Mouse (Mus musculus) thymus, postnatal 36 days (tissue): ENCODE data around the gene Snx29.

ENCODE experiments used
- DNase-seq, 2 experiments: peaks; one replicate each; pipeline ENCODE4 v3.0.0; 2022; ENCODE audit warnings: mixed read lengths in 2 of 2

Gene Snx29

DNA sequence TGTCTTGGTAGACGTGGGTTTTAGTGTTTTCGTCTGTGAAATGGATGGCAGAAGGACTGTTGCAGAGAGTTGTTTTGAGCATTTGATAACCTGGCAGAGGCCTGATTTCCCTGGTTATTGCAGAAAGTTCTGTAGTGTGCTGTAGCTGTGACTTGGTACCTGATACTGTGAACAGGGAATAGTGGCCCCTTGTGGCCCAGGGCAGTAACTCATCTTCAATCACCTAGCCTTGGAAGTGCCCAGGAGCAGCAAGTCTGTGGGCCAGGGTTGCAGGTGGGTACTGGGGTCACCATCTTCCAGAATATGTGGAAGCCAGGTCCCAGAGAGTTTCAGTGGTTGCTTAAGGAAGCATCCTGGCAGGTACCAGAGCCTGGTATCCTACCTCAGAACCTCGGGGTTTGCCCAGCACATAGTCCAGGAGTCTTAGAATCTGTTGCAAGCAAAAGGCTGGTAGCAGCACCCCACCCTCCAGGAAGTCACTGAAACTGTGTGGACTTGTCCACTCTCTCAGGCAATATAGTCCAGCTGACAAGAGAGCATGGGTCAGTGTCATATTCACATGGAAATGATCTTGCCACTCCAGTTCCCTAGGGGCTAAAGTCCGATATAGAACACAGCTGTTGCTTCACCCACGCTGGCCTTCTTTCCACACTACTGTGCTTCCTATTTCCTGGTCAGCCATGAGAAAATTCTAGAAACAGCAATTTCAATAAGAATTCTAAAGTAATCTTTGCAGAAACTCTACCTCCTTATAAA lies 281.1 kb downstream of the Snx29 start:
- DNase-seq = peak; percentile 13 to 18

DNA sequence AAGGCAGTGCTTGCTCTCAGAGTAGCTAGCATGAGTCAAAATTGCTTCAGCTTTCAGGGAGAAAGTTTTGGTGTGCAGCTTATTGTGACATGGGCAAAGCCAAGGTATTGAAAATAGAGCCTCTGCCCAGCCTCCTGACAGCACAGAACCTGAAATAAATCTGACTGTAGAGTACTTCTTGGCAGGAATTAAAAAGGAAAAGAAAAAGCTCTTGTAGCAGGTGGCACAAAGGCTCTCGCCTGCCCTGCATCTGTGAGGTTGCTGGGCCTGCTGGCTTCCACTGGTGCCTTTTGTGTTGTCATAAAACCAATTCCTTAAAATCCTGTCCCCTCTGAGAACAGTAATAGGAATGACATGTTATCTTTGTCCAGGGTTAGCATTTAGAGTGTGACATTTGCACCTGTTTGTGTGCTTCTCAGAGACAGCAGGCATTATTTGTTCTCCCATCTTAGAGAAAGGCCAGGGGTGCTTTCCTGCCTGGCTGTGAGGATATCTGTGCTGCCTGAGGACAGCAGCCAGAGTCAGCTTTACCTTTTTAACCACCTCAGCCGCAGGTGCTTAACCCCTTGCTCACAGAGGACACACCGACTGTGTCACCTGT lies 289.9 kb downstream of the Snx29 start:
- no peak for DNase-seq

DNA sequence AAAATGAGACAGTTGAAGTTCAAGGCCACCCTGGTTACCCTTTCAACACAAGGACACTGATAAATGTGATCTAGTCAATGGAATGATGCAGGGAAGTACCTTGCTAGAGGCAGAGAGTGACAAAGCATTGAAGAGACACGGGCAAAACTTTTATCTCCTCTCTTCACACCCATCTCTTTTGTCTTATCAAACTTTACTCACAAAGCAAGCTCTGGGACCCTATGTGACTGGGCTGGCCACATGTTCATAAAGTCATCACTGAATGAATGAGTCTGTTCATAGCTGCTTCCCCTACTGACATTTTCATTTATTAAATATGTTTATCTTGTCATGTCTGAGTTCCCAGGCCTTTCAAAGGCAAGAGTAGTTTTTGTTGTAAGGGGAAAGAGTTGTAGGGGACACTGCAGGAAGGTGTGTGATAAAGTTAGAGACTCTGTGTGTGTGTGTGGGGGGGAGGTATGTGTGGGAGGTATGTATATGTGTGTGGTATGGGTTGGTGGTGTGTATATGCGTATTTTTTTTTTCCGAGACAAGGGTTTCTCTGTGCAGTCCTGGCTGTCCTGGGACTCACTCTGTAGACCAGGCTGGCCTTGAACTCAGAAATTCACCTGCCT lies 291.8 kb downstream of the Snx29 start:
- no peak for DNase-seq

DNA sequence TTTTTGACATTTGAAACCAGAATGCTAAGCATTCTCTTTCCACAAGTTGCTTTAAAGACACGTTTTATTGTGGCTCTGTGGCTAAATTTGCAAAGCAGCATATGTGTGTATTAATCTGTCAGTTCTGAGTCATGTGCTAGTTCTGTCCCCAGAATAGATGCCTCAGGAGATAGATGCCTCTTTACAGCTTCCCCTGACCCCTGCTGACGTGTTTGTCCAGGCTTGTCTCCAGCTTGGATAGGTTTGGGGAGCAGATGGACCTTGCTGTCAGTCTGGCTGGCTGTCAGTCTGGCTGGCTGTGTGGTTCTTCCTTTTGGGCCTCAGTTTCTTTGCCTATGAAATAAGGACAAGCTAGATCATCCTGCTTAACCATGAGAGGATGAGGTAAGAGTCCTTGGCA lies 292.9 kb downstream of the Snx29 start:
- no peak for DNase-seq

DNA sequence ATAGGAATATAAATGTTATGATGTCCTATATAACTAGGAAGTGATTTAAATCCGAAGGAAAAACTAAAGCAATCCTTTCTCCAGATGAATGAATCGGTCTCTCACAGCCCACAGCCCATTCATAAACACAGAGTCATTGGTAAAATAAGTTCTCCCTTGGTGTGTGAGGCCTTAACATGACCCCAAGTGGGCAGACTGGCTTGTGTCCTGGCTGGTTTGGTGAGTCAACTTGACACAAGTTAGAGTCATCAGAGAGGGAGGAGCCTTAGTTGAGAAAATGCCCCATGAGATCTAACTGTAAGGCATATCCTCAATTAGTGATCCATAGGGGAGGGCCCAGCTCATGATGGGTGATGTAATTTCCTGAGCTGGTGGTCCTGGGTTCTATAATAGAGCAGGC lies 297.2 kb downstream of the Snx29 start:
- no peak for DNase-seq

DNA sequence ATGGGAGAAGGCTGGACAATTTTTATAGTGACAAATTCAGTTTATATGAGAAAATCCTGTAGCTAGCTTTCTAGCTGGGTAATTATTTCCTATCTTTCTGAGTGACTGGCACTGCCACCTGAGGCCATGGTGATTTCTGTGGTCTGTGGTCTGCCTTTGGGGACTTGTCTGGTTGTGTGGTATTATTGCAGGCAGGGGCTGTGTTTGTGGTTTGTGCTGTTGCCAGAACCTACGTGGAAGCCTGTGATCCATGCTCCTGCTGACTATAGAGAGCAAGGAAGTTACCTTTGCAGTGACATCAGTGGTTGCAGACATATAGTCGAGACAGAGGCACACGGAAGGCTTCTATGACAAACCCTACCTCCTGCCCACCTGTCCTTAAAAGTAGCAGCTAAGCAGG lies 298.3 kb downstream of the Snx29 start:
- no peak for DNase-seq

DNA sequence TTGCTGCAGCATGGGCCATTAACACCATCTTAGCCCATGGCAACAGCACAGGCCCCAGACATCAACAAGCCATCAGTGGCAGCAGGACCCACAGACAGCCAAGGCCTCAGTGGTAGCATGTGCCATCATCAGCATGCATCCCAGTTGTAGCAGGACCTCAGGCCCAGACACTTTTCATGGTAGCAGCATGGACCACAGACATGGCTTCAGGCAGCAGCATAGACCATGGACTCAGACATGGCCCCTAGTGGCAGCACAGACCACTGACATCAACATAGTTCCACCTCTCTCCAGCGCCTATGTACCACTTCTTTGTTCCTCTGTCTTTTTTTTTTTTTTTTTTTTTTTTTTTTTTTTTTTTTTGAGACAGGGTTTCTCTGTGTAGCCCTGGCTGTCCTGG lies 299.0 kb downstream of the Snx29 start:
- peak in 1 of 2 experiments; percentile 10 for DNase-seq

DNA sequence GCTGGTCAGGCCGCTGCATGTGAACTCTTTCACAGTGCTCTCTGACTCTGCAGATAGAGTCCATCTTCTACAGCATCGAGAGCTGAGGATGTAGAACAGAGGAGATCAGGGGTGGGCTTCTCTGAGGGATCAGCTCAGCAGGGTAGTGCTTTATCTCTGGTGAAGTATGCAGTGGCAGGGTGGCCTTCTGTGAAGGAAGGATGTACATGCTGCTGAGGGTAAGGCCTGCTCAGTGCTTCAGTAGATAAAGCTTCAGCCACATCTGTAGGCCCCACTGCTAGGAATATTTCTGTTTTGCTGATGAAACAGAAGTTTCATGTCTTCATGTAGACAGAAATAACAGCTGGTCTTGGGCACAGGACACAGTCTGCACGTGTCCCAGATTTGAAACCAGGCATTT lies 300.3 kb downstream of the Snx29 start:
- DNase-seq = no peak

DNA sequence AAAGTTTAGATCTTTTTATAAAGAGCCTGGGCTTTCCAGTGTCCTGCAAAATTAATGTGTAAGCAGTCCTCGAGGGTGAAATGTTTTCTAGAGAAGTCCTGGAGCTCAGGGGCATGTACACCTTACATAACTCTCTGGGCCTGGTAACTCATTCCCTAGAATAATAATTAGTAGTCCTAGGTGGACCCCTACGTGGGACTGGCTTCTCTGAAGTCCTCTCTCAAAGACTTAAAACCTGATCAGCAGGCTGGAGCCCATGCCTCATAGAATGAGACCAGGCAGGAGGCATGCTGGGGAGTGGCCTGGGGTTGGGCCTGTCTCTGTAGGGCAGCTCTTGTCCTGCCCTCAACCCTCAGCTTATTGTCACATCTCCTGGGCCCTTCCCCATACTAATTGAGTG lies 301.4 kb downstream of the Snx29 start:
- DNase-seq = no peak

DNA sequence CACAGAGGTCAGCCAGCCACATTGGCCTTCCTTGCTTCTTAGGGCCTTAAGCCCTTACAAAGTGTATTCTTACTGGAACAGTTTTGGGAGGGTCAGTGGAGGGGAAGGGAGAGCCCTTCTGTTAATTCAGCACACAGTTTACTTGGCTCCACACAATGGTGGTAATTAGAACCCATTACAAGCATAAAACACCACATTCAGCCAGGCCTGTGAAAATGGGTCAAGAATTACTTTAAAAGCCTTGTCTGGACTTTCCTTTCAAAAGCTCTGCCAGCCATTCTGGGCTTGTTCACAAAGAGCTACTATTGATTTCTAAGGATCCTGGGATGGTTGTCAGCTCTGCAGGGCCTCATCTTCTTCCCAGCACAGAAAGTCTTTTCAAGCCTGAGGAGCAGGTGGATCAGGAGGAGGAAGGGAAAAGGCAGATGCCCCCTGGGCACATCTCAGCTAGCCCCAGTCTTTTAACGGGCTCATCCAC lies 303.3 kb downstream of the Snx29 start:
- DNase-seq = no peak

DNA sequence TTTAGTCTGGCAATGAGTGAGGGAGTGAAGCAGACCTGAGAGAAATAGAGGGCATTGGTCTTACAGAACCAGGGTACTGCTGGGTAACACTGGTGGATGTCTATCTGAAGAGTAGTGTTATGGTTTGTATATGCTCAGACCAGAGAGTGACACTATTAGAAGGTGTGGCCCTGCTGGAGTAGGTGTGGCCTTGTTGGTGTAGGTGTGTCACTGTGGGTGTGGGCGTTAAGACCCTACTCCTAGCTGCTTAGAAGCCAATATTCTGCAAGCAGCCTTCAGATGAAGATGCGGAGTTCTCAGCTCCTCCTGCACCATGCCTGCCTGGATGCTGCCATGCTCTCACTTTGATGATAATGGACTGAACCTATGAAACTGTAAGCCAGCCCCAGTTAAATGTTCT lies 303.9 kb downstream of the Snx29 start:
- no peak for DNase-seq

DNA sequence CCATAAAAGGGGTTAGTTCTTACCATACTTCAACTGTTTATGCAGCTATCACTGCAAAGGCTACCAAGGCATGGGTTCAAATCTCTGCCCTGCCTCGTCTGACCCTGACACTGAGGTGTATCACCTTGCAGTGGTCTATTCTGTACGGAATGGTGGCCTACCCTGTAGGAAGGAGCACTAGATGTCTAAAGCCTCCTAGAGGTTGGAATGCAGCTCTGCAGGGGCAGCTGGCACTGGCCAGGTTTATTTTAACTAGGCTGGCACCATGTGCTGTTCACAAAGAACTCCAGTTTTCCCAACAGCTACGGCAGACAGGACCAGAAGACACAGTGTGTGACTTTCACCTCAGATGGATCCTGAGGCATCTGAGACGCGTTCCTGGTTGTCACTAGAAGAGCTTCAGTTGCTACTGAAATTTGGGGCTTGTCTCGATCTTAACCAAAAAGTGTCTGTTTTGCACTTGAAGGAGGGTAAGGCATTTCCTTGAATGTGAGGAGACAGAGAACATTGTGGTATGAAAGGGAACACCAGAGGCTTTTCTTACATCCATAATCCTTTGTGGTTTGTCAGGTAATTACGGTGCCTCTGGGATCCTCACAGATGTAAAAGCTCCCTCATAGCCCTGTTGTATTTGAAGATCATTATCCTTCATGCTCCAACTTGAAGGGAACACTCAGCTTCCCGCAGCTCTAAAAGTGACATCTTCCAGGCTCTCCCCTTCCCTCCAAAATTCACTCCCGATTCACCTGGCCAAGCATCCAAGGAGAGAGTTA lies 305.3 kb downstream of the Snx29 start:
- no peak for DNase-seq

DNA sequence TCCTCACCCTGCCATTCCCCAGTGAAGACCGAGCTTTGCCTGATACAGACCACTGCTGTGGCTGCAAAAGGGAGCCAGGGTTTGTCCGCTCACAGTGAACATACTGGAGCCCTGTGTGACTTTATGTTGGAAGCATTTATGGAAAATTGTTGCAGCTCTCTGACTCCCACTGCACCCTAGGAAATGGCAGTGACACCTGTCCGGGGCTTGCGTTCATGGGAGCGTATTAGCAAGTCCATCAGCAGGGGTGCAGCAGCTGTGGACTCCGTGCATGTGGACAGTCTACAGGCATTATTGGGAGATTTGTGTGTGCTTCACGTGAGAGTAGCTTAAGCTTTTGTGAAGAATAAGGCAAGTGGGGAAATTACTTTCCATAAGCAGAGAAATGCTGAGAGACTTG lies 307.0 kb downstream of the Snx29 start:
- no peak for DNase-seq

DNA sequence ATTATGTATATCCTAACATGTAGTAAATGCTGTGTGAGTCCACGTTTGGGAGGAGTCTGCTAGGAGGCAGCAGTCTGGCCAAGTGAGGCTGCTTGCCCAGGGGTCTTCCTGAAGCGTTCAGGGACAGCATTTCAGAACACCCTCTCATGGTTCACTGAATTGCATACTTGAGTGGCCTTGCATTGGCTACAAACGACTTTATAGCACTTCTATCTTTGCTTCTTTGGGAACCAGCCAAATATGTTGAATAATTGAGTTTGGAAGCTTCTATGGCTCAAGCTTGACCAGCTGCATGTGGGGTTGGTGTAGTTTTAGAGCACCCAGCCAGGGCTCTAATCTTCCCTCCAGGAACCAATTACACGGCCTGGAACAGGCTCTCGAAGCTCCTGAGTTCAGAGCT lies 307.8 kb downstream of the Snx29 start:
- DNase-seq = no peak

DNA sequence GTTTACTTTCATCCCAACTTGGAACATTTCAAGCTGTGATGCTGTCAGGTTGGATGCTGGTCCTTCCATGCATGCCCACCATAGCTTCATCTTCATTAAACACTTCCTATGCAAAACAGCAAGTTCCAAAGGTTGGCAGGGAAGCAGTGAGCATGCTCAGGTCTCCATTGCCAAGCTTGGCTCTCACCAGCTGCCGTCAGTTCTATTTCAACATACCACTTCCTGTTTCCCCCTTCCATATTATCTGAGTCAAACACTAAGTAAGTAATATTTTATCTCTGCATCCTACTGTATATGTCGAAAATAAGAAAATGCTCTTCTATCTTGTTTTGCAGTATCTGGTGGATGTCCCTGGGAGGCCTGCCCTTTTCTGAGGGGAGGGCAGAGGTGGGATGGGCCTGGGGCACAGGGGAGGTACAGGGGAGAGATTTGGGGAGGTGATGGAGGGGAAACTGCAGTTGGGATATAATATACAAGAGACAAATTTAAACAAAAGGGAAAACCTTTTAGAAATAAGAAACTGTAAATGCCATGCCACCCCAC lies 309.6 kb downstream of the Snx29 start:
- DNase-seq = peak in 1 of 2 experiments; percentile 18

DNA sequence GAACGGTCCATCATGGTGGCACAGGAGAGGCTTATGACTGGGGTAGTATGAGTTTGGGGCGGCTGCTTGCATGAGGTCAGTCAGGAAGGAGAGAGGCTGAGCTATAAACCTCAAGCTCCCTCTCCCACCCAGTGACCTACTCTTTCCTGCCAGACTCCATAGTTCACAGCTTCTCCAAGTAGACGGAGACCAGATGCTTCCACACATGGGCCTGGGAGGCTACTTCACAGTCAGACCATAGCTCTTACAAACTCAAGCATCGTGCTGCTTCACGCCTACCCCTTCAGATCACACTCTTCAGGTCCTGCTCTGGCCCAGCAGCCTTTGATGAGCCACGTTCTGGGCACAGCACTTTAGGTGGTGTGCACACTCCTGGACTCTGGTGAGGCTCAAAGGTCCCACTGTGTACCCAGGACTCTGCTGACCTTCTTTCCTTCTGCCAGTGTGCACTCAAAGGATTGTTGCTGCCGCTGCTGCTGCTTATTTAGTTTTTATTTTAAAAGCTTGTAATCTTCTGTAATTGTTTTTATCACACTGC lies 313.6 kb downstream of the Snx29 start:
- no peak for DNase-seq

DNA sequence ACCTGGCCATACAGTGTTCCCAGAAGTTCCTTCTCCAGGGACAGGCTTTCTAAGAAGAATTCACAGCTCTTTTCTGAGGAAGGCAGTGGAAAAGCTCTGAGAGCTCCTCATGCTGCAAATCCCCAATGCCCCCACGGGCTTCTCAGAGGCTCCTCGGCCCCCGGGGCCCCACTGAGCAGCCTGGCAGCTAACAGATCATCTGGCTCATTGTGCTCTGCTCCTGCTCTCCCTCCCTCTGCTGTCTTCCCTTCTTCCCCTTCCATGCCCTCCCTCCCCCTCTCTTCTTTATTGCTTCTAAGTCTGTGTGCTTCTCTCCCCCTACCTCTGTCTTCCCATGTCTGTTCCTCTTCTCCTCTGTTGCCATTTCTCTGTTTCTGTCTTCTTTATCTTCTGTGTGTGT lies 314.2 kb downstream of the Snx29 start:
- no peak for DNase-seq

DNA sequence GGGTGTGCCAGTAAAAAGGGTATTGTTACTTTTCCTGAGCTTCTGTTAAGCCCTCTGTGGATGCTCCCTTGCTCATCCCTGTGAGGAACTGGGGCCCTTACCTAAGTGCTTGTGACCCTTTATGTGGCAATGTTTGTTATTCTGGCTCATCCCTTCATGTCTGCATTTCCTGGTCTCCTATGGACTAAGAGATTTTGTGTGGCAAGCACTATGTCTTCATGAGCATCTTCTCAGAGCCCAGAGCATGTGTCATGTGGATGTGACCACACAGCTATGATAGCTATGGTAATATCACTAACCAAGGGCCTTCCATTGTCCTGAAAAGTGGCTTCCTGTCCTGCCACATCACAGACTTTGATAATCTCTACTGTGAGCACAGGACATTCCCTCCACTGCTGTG lies 315.1 kb downstream of the Snx29 start:
- DNase-seq = no peak

DNA sequence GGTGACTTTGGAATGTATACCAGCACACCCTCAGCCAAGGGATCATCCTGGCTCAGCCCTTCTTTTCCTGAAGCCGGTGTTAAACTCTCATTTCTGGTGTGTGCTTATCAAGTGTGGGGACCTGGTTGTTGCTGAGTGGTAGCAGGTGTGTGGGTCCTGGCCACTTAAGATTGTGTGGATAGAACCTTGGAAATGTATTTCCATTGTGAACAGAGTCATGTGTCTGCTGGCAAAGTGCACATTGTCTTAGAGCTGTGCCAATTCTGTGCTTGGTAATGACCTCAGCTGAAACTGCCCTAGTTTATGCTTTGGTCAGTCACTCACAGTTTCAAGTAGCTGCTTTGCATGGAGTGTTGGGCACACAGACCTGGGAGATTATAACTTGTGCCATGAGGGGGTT lies 316.0 kb downstream of the Snx29 start:
- DNase-seq = no peak

DNA sequence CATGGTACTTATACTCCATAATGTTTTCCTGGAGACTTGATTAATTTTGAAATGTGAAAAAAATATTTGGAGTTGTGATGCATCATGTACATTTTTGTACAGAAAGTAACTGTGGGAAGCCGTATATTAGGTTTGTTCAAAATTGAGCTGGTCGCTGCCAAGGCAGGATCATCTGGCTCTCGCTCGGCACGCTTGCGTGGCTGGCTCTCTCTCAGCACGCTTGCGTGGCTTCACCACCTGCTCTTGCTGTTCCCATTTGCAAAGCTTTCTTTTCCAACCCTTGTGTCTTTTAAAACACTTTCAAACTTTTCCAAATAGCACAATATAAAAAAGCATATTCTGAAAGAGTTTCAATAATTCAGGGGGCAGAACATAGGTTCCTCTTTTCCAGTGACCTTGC lies 317.2 kb downstream of the Snx29 start:
- DNase-seq = no peak

DNA sequence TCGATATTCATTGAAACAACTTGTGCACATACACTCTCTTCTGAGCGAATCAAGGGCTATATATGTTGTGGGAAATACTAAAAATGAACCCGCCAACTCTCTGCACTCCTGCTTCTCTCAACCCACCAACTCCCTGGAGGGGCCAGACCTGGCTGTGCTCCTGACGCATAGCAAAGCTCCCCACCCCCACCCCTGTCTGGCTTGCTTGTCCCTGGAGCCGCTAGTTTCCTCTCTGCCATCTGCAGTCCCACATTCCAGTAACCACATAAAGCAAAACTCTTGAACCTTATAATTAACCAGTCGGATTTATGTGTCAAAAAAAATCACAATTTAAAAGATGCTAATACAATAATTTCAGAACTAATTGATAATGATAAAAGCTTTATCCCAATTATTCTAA lies 320.9 kb downstream of the Snx29 start:
- DNase-seq = no peak

DNA sequence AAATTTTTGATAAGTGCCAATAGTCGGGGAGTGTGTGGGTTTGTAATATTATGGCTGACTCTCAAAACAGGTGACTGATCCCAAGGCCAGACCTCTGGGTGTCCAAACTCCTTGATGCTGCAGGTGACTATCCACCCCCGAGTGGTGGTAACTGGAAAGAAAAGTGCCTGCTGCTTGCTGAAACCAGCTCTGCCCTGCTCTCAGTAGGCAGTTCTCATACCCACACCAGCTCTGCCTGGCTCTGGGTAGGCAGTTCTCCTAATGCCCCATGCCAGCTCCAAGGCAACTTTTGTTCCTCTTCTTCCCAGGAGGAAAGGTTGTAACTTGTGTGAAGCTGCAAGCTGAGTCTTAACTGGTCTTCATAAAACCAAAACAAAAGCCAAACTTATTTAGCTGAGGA lies 321.7 kb downstream of the Snx29 start:
- no peak for DNase-seq

DNA sequence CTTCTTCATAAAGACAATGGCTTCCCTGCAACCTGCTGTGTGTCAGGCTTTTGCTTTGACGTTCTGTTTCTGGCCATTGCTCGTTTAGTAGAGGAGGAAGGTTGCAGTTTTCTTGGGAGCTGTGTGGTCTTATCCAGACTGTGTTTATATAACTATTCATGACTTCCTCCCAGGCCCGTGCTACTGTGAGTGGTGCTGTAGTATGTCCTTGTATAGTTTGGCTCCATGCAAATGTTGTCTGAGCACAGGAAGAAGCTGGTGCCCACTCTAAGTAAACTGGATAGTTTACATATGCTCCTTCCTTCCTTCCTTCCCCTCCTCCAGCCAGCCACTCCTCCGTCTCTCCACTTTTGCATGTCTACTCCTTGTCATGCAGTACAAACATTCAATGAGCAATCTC lies 323.0 kb downstream of the Snx29 start:
- no peak for DNase-seq
